Mouse (Mus musculus) midbrain, embryonic 14.5 days (tissue): ENCODE data around the gene Mxd4. TPM values are rescaled to one million over a fixed set of nuclear protein-coding genes. Genes with fewer than 3 reads are reported as not detected.

Experiments used
- ATAC-seq: fragments of 200-750 bp; cut with Nextera tagmentation; 2 replicates; pipeline ENCODE4 v1.8.0; 2017; ENCODE audit warnings: moderate number of reproducible peaks, moderate library complexity; ENCODE audit not compliant: low FRiP score, low TSS enrichment
- DNase-seq: peaks from one replicate; pipeline ENCODE4 v3.0.0-alpha.2; 2015
- H3K27ac ChIP-seq: fragments of 300-500 bp; sonication (generic); replicated peaks from 2 replicates; pipeline ENCODE4 v1.5.1; 2014; ENCODE audit warnings: mild to moderate bottlenecking, low read depth, low read length, moderate library complexity
- H3K27me3 ChIP-seq: fragments of 300-500 bp; sonication (generic); 2 replicates; pipeline ENCODE4 v1.6.1; 2014; ENCODE audit warnings: low read length, control low read depth, mixed read lengths; ENCODE audit not compliant: control insufficient read depth, insufficient read depth
- H3K36me3 ChIP-seq: fragments of 300-500 bp; sonication (generic); 2 replicates; pipeline ENCODE4 v1.6.1; 2014; ENCODE audit warnings: low read length, control low read depth; ENCODE audit not compliant: control insufficient read depth, insufficient read depth
- H3K4me1 ChIP-seq: fragments of 300-500 bp; sonication (generic); 2 replicates; pipeline ENCODE4 v1.6.1; 2014; ENCODE audit warnings: mild to moderate bottlenecking, antibody characterized with exemption, low read length, control low read depth; ENCODE audit not compliant: control insufficient read depth, insufficient read depth
- H3K4me2 ChIP-seq: fragments of 300-500 bp; sonication (generic); 2 replicates; pipeline ENCODE4 v1.6.1; 2014; ENCODE audit warnings: mild to moderate bottlenecking, low read length, moderate library complexity
- H3K4me3 ChIP-seq: fragments of 300-500 bp; sonication (generic); replicated peaks from 2 replicates; pipeline ENCODE4 v1.5.1; 2014; ENCODE audit warnings: low read depth, low read length
- H3K9ac ChIP-seq: fragments of 300-500 bp; sonication (generic); replicated peaks from 2 replicates; pipeline ENCODE4 v1.6.1; 2014; ENCODE audit warnings: mild to moderate bottlenecking, low read length, moderate library complexity
- H3K9me3 ChIP-seq: fragments of 300-500 bp; sonication (generic); 2 replicates; pipeline ENCODE4 v1.6.1; 2016; ENCODE audit warnings: low read length, control low read depth, mixed read lengths; ENCODE audit not compliant: control insufficient read depth
- WGBS: fragments of 180-500 bp; shearing (Covaris S2); extraction: QIAGEN DNeasy Blood & Tissue Kit; methylation state at CpG from one replicate; pipeline ENCODE4 v1.1.7; 2014; 5-methylcytosine and 5-hydroxymethylcytosine counted together
- polyA plus RNA-seq: library from polyadenylated mRNA; unstranded; fragments of >200 nt; fragmentation: Nextera tagmentation; extraction: Ambion mirVana; gene quantifications from 2 replicates; pipeline ENCODE4 v1.2.1, GENCODE M21; 2014

Gene Mxd4
- 32.5 and 35.7 TPM in 2 replicates for polyA plus RNA-seq

- Histone ChIP-seq H3K4me1 (peaks cover 31% of the 10 kb centered on the region), H3K4me2 (peak within 1 kb of the TSS; percentile 74), H3K9ac (peak within 1 kb of the TSS; percentile 80), H3K27me3 (no peaks in the 10 kb centered on the region), H3K9me3 (no peaks in the 10 kb centered on the region), H3K36me3 (peaks cover 16% of the 10 kb centered on the region), H3K27ac (peak within 1 kb of the TSS; percentile 92), H3K4me3 (peak within 1 kb of the TSS; percentile 95)
- under 1% methylated on average over 60 of the region's 60 CpGs for WGBS
- DNase-seq (peak; percentile 99), ATAC-seq (peak; percentile 98)
Measured at GRCm38 (mm10) chr5:34187601-34188316, at the start of gene Mxd4. Gene Mxd4 (minus strand): TSS chr5:34187720.

GRCm38 (mm10) chr5:34235898-34236420, 48.4 kb upstream of the Mxd4 start:
- ATAC-seq (no peak), DNase-seq (peak; percentile 15)
- no peak overlapping the region for H3K9ac ChIP-seq
- H3K27ac ChIP-seq: no peak overlapping the region
- 50% methylated on average over 10 of the region's 10 CpGs for WGBS
- H3K27me3 ChIP-seq: no peaks in the 10 kb centered on the region
- H3K4me2 ChIP-seq: no peak overlapping the region
- H3K9me3 ChIP-seq: no peaks in the 10 kb centered on the region
- H3K4me3 ChIP-seq: no peak overlapping the region
- H3K4me1 ChIP-seq: no peaks in the 10 kb centered on the region
- H3K36me3 ChIP-seq: no peaks in the 10 kb centered on the region

DNA sequence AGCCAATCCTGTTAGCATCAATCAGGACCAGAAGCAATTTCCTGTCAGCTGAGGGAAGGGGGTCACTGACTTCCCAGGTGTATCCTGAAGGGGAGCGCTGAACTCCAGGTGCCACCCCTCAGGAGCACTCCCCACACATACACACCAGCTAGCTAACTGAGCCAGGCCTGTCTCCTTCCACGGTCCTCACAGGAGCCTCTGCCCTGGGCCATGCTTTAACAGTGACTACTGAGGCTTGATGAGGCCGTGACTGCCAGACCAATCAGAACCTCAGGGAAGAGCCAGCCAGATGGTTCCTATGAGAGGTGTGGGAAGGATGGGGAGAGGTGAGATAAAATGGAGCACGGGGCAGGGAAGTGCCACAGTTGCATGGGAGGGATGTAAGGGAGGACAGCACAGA, 47.5 kb upstream of the Mxd4 start:
- H3K4me3 ChIP-seq: no peak overlapping the region
- 85% methylated on average over 4 of the region's 4 CpGs for WGBS
- H3K9ac ChIP-seq: no peak overlapping the region

DNA sequence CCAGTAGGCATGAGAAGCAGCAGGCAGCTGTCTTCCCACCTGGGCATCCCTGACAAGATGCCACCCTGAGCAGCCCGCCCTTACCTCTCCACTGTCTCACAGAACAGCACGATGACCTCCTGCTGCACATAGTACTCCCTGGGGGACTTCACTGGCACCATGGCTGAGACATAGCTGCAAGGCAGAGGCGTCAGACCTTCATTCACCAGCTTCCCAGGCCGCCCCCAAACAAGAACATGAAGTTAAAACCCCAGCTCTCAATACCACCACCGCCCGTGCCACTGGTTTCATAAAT, 45.6 kb upstream of the Mxd4 start:
- no peak overlapping the region for H3K27ac ChIP-seq
- DNase-seq: no peak
- H3K4me2 ChIP-seq: no peak overlapping the region
- H3K36me3 ChIP-seq: no peaks in the 10 kb centered on the region
- no peak overlapping the region for H3K4me3 ChIP-seq
- no peak for ATAC-seq
- no peaks in the 10 kb centered on the region for H3K9me3 ChIP-seq
- H3K27me3 ChIP-seq: no peaks in the 10 kb centered on the region
- no peaks in the 10 kb centered on the region for H3K4me1 ChIP-seq
- H3K9ac ChIP-seq: no peak overlapping the region
- 94% methylated on average over 6 of the region's 6 CpGs for WGBS

More for the DNA sequence above, 47.5 kb upstream of the Mxd4 start:
- no peak overlapping the region for H3K27ac ChIP-seq
- ATAC-seq: no peak
- no peaks in the 10 kb centered on the region for H3K27me3 ChIP-seq
- no peak for DNase-seq
- H3K4me1 ChIP-seq: no peaks in the 10 kb centered on the region
- no peak overlapping the region for H3K4me2 ChIP-seq
- H3K9me3 ChIP-seq: no peaks in the 10 kb centered on the region
- H3K36me3 ChIP-seq: no peaks in the 10 kb centered on the region

GRCm38 (mm10) chr5:34232481-34233220, 45.1 kb upstream of the Mxd4 start:
- ATAC-seq (no peak), DNase-seq (no peak)
- Histone ChIP-seq H3K9me3 (no peaks in the 10 kb centered on the region), H3K4me1 (no peaks in the 10 kb centered on the region), H3K4me3 (no peak overlapping the region), H3K4me2 (no peak overlapping the region), H3K27me3 (no peaks in the 10 kb centered on the region), H3K36me3 (no peaks in the 10 kb centered on the region), H3K27ac (no peak overlapping the region), H3K9ac (no peak overlapping the region)
- 80% methylated on average over 8 of the region's 8 CpGs for WGBS

- no peak for ATAC-seq
- Histone ChIP-seq H3K4me2 (no peak overlapping the region), H3K4me1 (no peaks in the 10 kb centered on the region), H3K9ac (no peak overlapping the region), H3K27ac (no peak overlapping the region), H3K36me3 (no peaks in the 10 kb centered on the region), H3K4me3 (no peak overlapping the region), H3K27me3 (no peaks in the 10 kb centered on the region), H3K9me3 (no peaks in the 10 kb centered on the region)
- DNase-seq: no peak
- WGBS: 86% methylated on average over 6 of the region's 6 CpGs
Measured at GRCm38 (mm10) chr5:34231901-34232300, 44.4 kb upstream of the Mxd4 start.

- WGBS: 90% methylated on average over 9 of the region's 9 CpGs
Measured at GRCm38 (mm10) chr5:34230599-34231485, 43.3 kb upstream of the Mxd4 start.

DNA sequence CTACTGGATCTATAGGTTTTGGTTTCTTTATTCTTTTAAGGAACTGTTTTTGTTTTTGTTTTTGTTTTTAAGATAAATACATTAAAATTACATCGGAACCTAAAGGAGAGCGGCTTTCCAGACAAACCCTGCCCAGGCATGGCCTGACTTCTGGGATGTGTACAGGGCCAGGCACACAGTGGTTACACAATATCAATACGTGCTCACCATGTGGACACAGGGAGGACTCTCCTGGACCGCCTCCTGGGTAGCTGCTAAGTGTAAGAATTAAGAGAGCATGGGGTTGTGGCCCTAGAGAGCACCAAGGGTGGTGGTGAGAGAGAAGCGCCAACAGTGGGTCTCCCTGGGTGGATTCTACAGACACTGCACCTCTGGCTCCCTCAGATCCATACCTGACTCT, 42.0 kb upstream of the Mxd4 start:
- WGBS: 92% methylated on average over 5 of the region's 5 CpGs
- no peaks in the 10 kb centered on the region for H3K9me3 ChIP-seq
- no peak overlapping the region for H3K4me2 ChIP-seq
- H3K36me3 ChIP-seq: no peaks in the 10 kb centered on the region
- no peak overlapping the region for H3K4me3 ChIP-seq
- no peak overlapping the region for H3K9ac ChIP-seq
- DNase-seq (no peak), ATAC-seq (no peak)
- no peaks in the 10 kb centered on the region for H3K27me3 ChIP-seq
- H3K27ac ChIP-seq: no peak overlapping the region
- H3K4me1 ChIP-seq: no peaks in the 10 kb centered on the region

More at GRCm38 (mm10) chr5:34230599-34231485, 43.3 kb upstream of the Mxd4 start:
- Histone ChIP-seq H3K9me3 (no peaks in the 10 kb centered on the region), H3K27ac (no peak overlapping the region), H3K4me2 (no peak overlapping the region), H3K36me3 (no peaks in the 10 kb centered on the region), H3K9ac (no peak overlapping the region), H3K4me3 (no peak overlapping the region), H3K4me1 (no peaks in the 10 kb centered on the region), H3K27me3 (no peaks in the 10 kb centered on the region)
- DNase-seq: no peak
- ATAC-seq: no peak
